Mouse (Mus musculus): ENCODE results near the gene Plxdc2.

Gene Plxdc2

DNA sequence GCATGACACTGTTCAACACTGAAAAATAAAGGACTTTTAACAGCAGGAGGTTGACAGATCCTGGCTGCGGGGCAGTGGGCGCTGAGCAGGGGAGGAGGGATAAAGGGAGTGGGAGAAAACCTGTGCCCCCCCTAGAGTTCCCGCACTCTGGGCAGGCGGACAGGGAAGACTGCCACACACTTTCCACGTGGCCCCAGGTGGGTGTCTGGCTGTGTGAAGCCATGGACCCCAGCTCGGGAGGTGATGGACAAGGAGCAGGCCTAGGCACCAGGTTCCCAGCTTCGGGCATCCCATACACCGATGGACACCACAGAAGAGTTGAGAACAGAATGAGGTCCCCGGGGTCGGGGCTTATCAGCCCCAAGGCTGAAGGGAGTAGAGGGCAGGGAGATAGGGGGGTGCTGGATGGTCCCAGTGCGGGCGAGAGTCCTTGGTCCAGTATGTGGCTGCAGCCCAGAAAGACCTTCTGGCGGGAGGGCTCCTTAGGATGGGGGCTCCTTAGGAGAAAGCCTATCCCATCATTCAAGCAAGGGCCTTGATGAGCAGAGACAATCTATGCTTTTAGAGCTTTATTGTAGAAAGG is 215.2 kb downstream of the Plxdc2 start:
- no peak for DNase-seq (ENCODE audit: low spot score)

DNA sequence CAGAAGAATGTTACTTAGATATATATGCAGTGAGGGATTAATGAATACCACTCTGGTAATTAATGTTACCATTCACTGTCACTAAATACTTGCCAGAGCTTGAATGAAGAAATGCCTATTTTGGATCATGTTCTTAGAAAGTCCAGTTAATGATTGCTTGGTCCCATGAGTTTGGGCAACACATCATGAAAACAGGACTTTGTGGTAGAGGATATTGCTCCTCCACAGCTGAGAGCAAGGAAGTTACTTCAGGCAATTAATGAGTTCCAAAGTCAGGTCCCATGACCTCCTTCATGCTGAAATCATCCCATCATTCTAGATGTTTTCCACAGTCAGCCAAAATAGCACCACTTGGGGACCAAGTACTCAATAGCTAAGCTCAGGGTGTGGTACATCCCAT is 220.5 kb downstream of the Plxdc2 start:
- no peak for DNase-seq (ENCODE audit: low spot score)

- DNase-seq (ENCODE audit: low spot score) = no peak
Observed at GRCm38 (mm10) chr2:16578153-16578552, 222.0 kb downstream of the Plxdc2 start.

- no peak for DNase-seq (ENCODE audit: low spot score)
Observed at GRCm38 (mm10) chr2:16588546-16588945, 232.4 kb downstream of the Plxdc2 start.

DNA sequence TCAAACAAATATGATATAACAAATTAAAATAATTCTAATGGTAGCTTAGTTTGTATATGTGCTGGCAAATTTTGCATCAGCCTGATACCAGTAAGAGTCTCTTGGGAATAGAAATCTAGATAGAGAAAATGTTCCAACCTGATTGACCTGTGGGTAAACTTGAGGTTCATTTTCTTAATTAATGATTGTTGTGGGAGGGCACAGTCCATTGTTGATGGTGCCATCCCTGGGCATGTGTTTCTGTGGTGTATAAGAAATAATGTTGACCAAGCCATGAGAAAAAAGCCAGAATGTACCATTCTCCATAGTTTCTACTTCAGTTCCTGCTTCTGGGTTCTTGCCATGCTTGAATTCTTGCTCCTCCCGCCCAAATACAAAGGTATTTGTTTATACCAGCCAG is 239.3 kb downstream of the Plxdc2 start:
- no peak for DNase-seq (ENCODE audit: low spot score)

DNA sequence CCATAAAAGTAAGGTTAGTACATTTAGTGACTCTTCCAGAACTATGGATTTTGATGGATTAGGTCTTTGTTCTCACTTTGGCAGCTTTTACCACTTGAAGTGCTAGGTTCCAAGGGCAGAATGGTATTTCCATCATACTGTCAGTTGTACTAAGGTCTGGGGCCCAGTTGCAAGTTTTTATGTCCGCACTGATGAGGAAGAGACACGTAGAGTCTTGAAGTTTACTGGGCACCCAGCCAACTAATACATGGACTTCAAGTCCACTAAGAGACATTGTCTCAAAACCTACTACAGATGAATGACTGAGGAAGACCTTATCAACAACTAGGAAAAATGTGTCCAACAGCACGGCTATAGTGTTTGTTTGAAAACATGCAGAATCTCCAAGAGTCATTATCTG is 242.1 kb downstream of the Plxdc2 start:
- DNase-seq (ENCODE audit: low spot score) = no peak

- DNase-seq (ENCODE audit: low spot score) = no peak
Observed at GRCm38 (mm10) chr2:16604291-16604690, 248.2 kb downstream of the Plxdc2 start.

GRCm38 (mm10) chr2:16607792-16608586 is 251.9 kb downstream of the Plxdc2 start:
- DNase-seq (ENCODE audit: low spot score) = no peak

DNA sequence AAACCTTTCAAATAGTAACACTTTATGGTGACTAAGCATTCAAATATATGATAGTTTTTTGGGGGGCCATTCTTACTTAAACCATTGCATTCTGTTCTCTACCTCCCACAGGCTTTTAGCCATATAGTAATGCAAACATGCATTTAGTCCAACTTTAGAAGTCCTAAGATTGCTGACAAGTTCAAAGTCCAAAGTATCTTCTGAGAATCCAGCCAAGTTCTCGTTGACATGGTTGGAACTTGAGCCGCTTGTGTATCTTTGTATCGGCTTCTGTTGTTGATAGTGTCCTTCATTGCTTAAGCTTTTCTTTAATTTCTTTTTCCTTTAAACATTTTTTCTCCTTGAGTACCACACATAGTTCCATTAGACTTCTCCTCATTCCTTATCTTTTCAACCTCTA is 286.0 kb downstream of the Plxdc2 start:
- DNase-seq (ENCODE audit: low spot score) = no peak

DNA sequence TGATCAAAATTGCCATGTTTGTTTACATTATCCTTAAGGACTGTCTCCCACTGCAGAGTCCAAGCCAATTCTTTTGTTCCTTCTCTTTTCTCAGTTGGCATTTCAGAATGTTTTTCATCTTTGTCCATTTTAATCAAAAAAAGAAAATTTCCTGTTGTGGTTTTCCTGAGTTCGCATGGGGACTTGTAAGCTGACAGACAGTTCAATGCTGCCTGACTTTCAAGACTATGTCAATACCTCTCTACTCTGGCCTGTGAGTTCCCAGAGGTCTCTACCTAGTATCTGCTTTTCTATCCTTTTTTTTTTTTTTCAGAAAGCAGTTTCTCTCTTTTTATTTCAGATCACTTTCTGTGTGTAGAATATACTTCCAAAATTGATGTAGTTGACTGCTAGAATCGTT is 295.6 kb downstream of the Plxdc2 start:
- no peak for DNase-seq (ENCODE audit: low spot score)

DNA sequence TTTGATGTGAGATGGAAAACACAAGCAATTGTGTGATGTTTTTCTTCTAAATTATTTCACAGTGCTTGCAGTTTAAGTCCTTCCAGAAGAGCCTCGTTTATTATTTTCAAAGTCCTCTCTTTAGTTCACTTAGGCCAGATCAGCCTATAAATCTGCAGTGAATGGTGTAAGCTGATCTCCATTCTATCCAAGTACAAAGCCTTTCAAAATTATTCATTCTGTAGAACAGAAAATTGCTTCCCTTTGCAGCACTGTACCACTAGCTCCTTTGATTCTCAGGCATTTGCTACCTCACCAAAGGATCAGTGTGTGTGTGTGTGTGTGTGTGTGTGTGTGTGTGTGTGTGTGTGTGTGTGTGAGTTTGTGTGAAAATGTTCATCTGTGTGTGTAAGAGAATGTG is 308.4 kb downstream of the Plxdc2 start:
- no peak for DNase-seq (ENCODE audit: low spot score)

DNA sequence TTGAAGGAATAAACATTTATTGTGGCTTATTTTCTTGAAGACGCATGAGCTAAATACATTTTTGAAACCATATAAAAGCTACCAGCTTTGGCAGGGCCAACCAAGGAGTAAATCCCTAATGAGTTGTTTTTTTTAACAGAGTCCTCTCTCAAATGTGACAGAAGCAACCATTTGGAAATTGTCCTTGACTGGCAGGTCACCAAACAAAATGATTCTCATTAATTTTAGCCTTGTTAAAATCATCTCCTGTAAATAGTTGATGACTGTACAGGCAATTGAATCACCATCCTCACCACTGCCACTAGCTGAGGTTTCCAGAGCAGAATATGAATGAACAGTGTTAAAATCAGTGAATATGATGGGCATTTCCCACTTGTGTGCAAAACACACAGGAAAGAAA is 312.3 kb downstream of the Plxdc2 start:
- DNase-seq (ENCODE audit: low spot score) = no peak

GRCm38 (mm10) chr2:16682905-16683304 is 326.8 kb downstream of the Plxdc2 start:
- no peak for DNase-seq (ENCODE audit: low spot score)

- DNase-seq (ENCODE audit: low spot score) = no peak
Observed at GRCm38 (mm10) chr2:16683739-16684138, 327.6 kb downstream of the Plxdc2 start.

- no peak for DNase-seq (ENCODE audit: low spot score)
Observed at GRCm38 (mm10) chr2:16684529-16684928, 328.4 kb downstream of the Plxdc2 start.

- DNase-seq (ENCODE audit: low spot score) = no peak
Observed at GRCm38 (mm10) chr2:16696390-16696789, 340.3 kb downstream of the Plxdc2 start.

GRCm38 (mm10) chr2:16697181-16697580 is 341.1 kb downstream of the Plxdc2 start:
- DNase-seq (ENCODE audit: low spot score) = no peak

- no peak for DNase-seq (ENCODE audit: low spot score)
Observed at GRCm38 (mm10) chr2:16706227-16706626, 350.1 kb downstream of the Plxdc2 start.

- no peak for DNase-seq (ENCODE audit: low spot score)
Observed at GRCm38 (mm10) chr2:16709885-16710284, 353.8 kb downstream of the Plxdc2 start.

GRCm38 (mm10) chr2:16731033-16731432 is 374.9 kb downstream of the Plxdc2 start:
- DNase-seq (ENCODE audit: low spot score) = no peak

GRCm38 (mm10) chr2:16734381-16734780 is 378.3 kb downstream of the Plxdc2 start:
- no peak for DNase-seq (ENCODE audit: low spot score)

DNA sequence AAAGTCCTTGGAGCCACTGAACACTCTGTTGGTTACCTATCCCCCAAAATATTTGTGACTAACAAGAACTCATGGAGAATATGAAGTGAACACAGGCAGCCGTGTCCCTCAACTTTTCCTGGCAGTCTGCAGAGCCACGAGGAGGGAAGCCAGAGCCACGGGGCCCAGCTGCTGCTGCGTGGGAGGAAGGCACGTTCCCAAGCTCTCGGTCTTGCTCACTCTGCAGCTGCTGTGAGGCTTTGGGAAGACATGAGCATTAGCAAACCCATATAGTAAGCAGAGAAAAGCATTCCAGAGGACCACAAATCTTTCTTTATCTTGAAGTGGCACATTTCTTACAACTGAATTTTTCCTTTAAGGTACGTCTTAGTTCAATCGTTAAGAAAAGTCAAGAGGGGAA is 382.1 kb downstream of the Plxdc2 start:
- no peak for DNase-seq (ENCODE audit: low spot score)

DNA sequence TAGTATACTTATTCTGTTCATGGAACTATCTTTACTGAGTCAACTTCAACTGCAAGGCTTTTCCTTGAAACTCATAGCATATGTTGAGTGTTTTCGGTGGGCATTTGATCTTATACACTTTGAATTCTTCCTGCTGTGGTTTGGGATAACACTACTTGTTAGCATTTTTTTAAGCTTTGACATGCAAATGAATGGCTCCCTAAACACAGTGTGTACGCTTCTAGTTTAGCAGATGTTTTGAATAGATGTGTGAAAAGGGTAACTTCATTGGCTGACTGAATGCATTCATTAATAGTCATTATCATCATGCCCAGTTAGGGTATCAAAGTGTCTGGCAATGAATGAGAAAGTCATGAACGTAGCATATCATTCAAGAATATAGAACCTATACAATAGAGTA is 385.7 kb downstream of the Plxdc2 start:
- DNase-seq (ENCODE audit: low spot score) = no peak

- DNase-seq (ENCODE audit: low spot score) = no peak
Observed at GRCm38 (mm10) chr2:16743568-16743967, 387.5 kb downstream of the Plxdc2 start.
